Mouse (Mus musculus) CH12.LX (cell line): ENCODE data around the gene Lcor. TPM values are rescaled to one million over a fixed set of nuclear protein-coding genes. Genes with fewer than 3 reads are reported as not detected.

ENCODE experiments used
- DNase-seq: peaks from one replicate; pipeline ENCODE4 v3.0.0-alpha.2; 2013; ENCODE audit errors: extremely low read depth
- H3K27ac ChIP-seq: 2 replicates; pipeline ENCODE4 v1.5.1; 2012; ENCODE audit warnings: low read depth, mild to moderate bottlenecking, control low read depth, moderate library complexity; ENCODE audit not compliant: insufficient read depth
- H3K27me3 ChIP-seq: replicated peaks from 2 replicates; pipeline ENCODE3; 2012; ENCODE audit warnings: inconsistent platforms
- H3K36me3 ChIP-seq, 2 experiments: replicated peaks in 1 of 2; 2 replicates each; pipeline versions ENCODE3 to v1.6.1; 2012; ENCODE audit warnings: inconsistent platforms in 1 of 2, low read length in 1 of 2, mild to moderate bottlenecking in 1 of 2, mixed read lengths in 1 of 2, moderate library complexity in 1 of 2; ENCODE audit not compliant: control insufficient read depth in 1 of 2, insufficient read depth in 1 of 2
- H3K4me1 ChIP-seq, 2 experiments: 2 replicates each; pipeline ENCODE4 v1.6.1; 2012; ENCODE audit warnings: inconsistent platforms in 1 of 2, moderate library complexity in 1 of 2; ENCODE audit not compliant: insufficient read depth in 2 of 2, control insufficient read depth in 1 of 2
- H3K4me2 ChIP-seq: 2 replicates; pipeline ENCODE4 v1.6.1; 2012; ENCODE audit warnings: low read depth, mild to moderate bottlenecking, control low read depth; ENCODE audit not compliant: poor library complexity, insufficient read depth, severe bottlenecking
- H3K4me3 ChIP-seq, 3 experiments: fragments of 150-350 bp in 1 of 3; sonication (generic) in 1 of 3; replicated peaks in 1 of 3; 2 replicates each; pipeline versions ENCODE3 to v1.5.1; 2011 to 2012; ENCODE audit warnings: low read depth in 2 of 3, low read length in 2 of 3, mild to moderate bottlenecking in 2 of 3, moderate library complexity in 2 of 3, control low read depth in 1 of 3, improper control_type of control experiment in 1 of 3, inconsistent platforms in 1 of 3, mixed read lengths in 1 of 3; ENCODE audit not compliant: poor library complexity in 1 of 3
- H3K79me2 ChIP-seq: replicated peaks from 2 replicates; pipeline ENCODE4 v1.6.1; 2012; ENCODE audit warnings: mild to moderate bottlenecking, moderate library complexity; ENCODE audit not compliant: control insufficient read depth, poor library complexity, insufficient read depth, severe bottlenecking; ENCODE audit errors: extremely low read depth
- H3K9ac ChIP-seq: 2 replicates; pipeline ENCODE4 v1.6.1; 2012; ENCODE audit warnings: low read depth, mild to moderate bottlenecking, control low read depth, moderate library complexity; ENCODE audit not compliant: insufficient read depth
- H3K9me3 ChIP-seq: replicated peaks from 2 replicates; pipeline ENCODE3; 2012; ENCODE audit warnings: low read length, inconsistent platforms, mixed read lengths
- BHLHE40 ChIP-seq: IDR thresholded peaks from 2 replicates; pipeline ENCODE4 v1.6.1; 2011; ENCODE audit warnings: mild to moderate bottlenecking, low read depth, low read length, improper control_type of control experiment
- CHD1 ChIP-seq: IDR thresholded peaks from 2 replicates; pipeline ENCODE4 v1.6.1; 2012; ENCODE audit warnings: low read depth, low read length, improper control_type of control experiment, inconsistent platforms
- CHD2 ChIP-seq: IDR thresholded peaks from 2 replicates; pipeline ENCODE4 v1.6.1; 2011; ENCODE audit warnings: low read length, improper control_type of control experiment
- CTCF ChIP-seq, 2 experiments: IDR thresholded peaks in 1 of 2; conservative IDR thresholded peaks in 1 of 2; 2 replicates each; pipeline ENCODE4 v1.5.1; 2011 to 2012; ENCODE audit warnings: low read depth in 2 of 2, low read length in 2 of 2, improper control_type of control experiment in 1 of 2, inconsistent platforms in 1 of 2, mild to moderate bottlenecking in 1 of 2, moderate library complexity in 1 of 2
- E2F4 ChIP-seq: IDR thresholded peaks from 2 replicates; pipeline ENCODE4 v1.6.1; 2011; ENCODE audit warnings: low read depth, low read length, improper control_type of control experiment; ENCODE audit not compliant: insufficient replicate concordance
- ELF1 ChIP-seq: IDR thresholded peaks from 2 replicates; pipeline ENCODE4 v1.6.1; 2014; ENCODE audit warnings: low read depth, mild to moderate bottlenecking, inconsistent platforms, low read length, improper control_type of control experiment
- EP300 ChIP-seq: IDR thresholded peaks from 2 replicates; pipeline ENCODE4 v1.6.1; 2011; ENCODE audit warnings: low read length, improper control_type of control experiment
- ETS1 ChIP-seq: conservative IDR thresholded peaks from 2 replicates; pipeline ENCODE4 v1.6.1; 2012; ENCODE audit warnings: low read depth, mild to moderate bottlenecking, inconsistent platforms, low read length, improper control_type of control experiment, moderate library complexity
- GABPA ChIP-seq: IDR thresholded peaks from 2 replicates; pipeline ENCODE4 v1.6.1; 2012; ENCODE audit warnings: low read depth, low read length, improper control_type of control experiment, inconsistent platforms; ENCODE audit not compliant: insufficient replicate concordance
- HCFC1 ChIP-seq: IDR thresholded peaks from 2 replicates; pipeline ENCODE4 v1.6.1; 2012; ENCODE audit warnings: low read depth, mild to moderate bottlenecking, inconsistent platforms, low read length, improper control_type of control experiment
- IRF4 ChIP-seq: IDR thresholded peaks from 2 replicates; pipeline ENCODE4 v1.6.1; 2014; ENCODE audit warnings: low read depth, mild to moderate bottlenecking, inconsistent platforms, low read length, improper control_type of control experiment
- JUN ChIP-seq: IDR thresholded peaks from 2 replicates; pipeline ENCODE4 v1.6.1; 2011; ENCODE audit warnings: low read depth, mild to moderate bottlenecking, low read length, improper control_type of control experiment, moderate library complexity; ENCODE audit not compliant: insufficient read depth
- JUND ChIP-seq: conservative IDR thresholded peaks from 2 replicates; pipeline ENCODE4 v1.6.1; 2011; ENCODE audit warnings: low read depth, low read length, improper control_type of control experiment
- KAT2A ChIP-seq: IDR thresholded peaks from 2 replicates; pipeline ENCODE4 v1.6.1; 2012; ENCODE audit warnings: low read length, improper control_type of control experiment, inconsistent platforms; ENCODE audit not compliant: insufficient replicate concordance
- MAFK ChIP-seq: IDR thresholded peaks from 2 replicates; pipeline ENCODE4 v1.6.1; 2011; ENCODE audit warnings: low read length, improper control_type of control experiment; ENCODE audit not compliant: insufficient replicate concordance
- MAX ChIP-seq: IDR thresholded peaks from 2 replicates; pipeline ENCODE4 v1.6.1; 2011; ENCODE audit warnings: low read length, improper control_type of control experiment
- MAZ ChIP-seq: IDR thresholded peaks from 2 replicates; pipeline ENCODE4 v1.6.1; 2012; ENCODE audit warnings: low read depth, mild to moderate bottlenecking, inconsistent platforms, low read length, improper control_type of control experiment, moderate library complexity
- MEF2A ChIP-seq: IDR thresholded peaks from 2 replicates; pipeline ENCODE4 v1.6.1; 2014; ENCODE audit warnings: low read depth, mild to moderate bottlenecking, inconsistent platforms, low read length, improper control_type of control experiment, borderline replicate concordance
- MXI1 ChIP-seq: IDR thresholded peaks from 2 replicates; pipeline ENCODE4 v1.6.1; 2011; ENCODE audit warnings: mild to moderate bottlenecking, low read depth, low read length, improper control_type of control experiment
- MYC ChIP-seq: IDR thresholded peaks from 2 replicates; pipeline ENCODE4 v1.6.1; 2011; ENCODE audit warnings: low read depth, mild to moderate bottlenecking, improper control_type of control experiment, low read length
- NELFE ChIP-seq: IDR thresholded peaks from 2 replicates; pipeline ENCODE4 v1.6.1; 2011; ENCODE audit warnings: low read depth, low read length, improper control_type of control experiment
- NRF1 ChIP-seq: IDR thresholded peaks from 2 replicates; pipeline ENCODE4 v1.6.1; 2014; ENCODE audit warnings: low read depth, mild to moderate bottlenecking, inconsistent platforms, low read length, improper control_type of control experiment, moderate library complexity
- PAX5 ChIP-seq: IDR thresholded peaks from 2 replicates; pipeline ENCODE4 v1.6.1; 2012; ENCODE audit warnings: low read length, inconsistent platforms, mixed read lengths
- POLR2A ChIP-seq: IDR thresholded peaks from 2 replicates; pipeline ENCODE4 v1.6.1; 2011; ENCODE audit warnings: low read depth, mild to moderate bottlenecking, improper control_type of control experiment, low read length
- POLR2AphosphoS2 ChIP-seq: IDR thresholded peaks from 2 replicates; pipeline ENCODE4 v1.6.1; 2011; ENCODE audit warnings: low read depth, low read length, improper control_type of control experiment
- RAD21 ChIP-seq: IDR thresholded peaks from 2 replicates; pipeline ENCODE4 v1.6.1; 2011; ENCODE audit warnings: low read depth, mild to moderate bottlenecking, low read length, improper control_type of control experiment, moderate library complexity
- RCOR1 ChIP-seq: conservative IDR thresholded peaks from 2 replicates; pipeline ENCODE4 v1.6.1; 2012; ENCODE audit warnings: low read depth, mild to moderate bottlenecking, inconsistent platforms, low read length, improper control_type of control experiment
- SIN3A ChIP-seq: IDR thresholded peaks from 2 replicates; pipeline ENCODE4 v1.6.1; 2012; ENCODE audit warnings: low read length, improper control_type of control experiment, inconsistent platforms
- SMC3 ChIP-seq: IDR thresholded peaks from 2 replicates; pipeline ENCODE4 v1.6.1; 2011; ENCODE audit warnings: low read depth, low read length, improper control_type of control experiment
- TBP ChIP-seq: conservative IDR thresholded peaks from 2 replicates; pipeline ENCODE4 v1.6.1; 2011; ENCODE audit warnings: low read depth, low read length, improper control_type of control experiment
- TCF12 ChIP-seq: IDR thresholded peaks from 2 replicates; pipeline ENCODE4 v1.6.1; 2014; ENCODE audit warnings: low read depth, mild to moderate bottlenecking, inconsistent platforms, low read length, improper control_type of control experiment
- UBTF ChIP-seq: IDR thresholded peaks from 2 replicates; pipeline ENCODE4 v1.6.1; 2012; ENCODE audit warnings: low read depth, mild to moderate bottlenecking, inconsistent platforms, low read length, improper control_type of control experiment, moderate library complexity
- USF1 ChIP-seq: IDR thresholded peaks from 2 replicates; pipeline ENCODE4 v1.6.1; 2014; ENCODE audit warnings: low read depth, mild to moderate bottlenecking, inconsistent platforms, low read length, improper control_type of control experiment
- USF2 ChIP-seq: conservative IDR thresholded peaks from 2 replicates; pipeline ENCODE4 v1.6.1; 2011; ENCODE audit warnings: low read depth, low read length, improper control_type of control experiment
- ZKSCAN1 ChIP-seq: IDR thresholded peaks from 2 replicates; pipeline ENCODE4 v1.6.1; 2012; ENCODE audit warnings: low read depth, inconsistent platforms, low read length, improper control_type of control experiment, borderline replicate concordance
- ZMIZ1 ChIP-seq: IDR thresholded peaks from 2 replicates; pipeline ENCODE4 v1.6.1; 2012; ENCODE audit warnings: low read depth, mild to moderate bottlenecking, inconsistent platforms, low read length, improper control_type of control experiment
- ZNF384 ChIP-seq: IDR thresholded peaks from 2 replicates; pipeline ENCODE4 v1.6.1; 2012; ENCODE audit warnings: low read depth, low read length, improper control_type of control experiment, inconsistent platforms
- dilution Hi-C: fragments of 300-500 bp; cut with MboI; formaldehyde crosslinking; loops from 2 replicates; pipeline ENCODE4 v1.14.3; 2020; ENCODE audit warnings: low sequenced_read_pairs; ENCODE audit not compliant: extremely low pct_unique_long_range_greater_than_20kb, extremely low pct_ligation_motif_present
- in situ Hi-C: fragments of 300-500 bp; cut with MboI; formaldehyde crosslinking; loops from 3 replicates; pipeline ENCODE4 v1.14.3; 2019; ENCODE audit warnings: low sequenced_read_pairs, low pct_ligation_motif_present, low pct_unique_long_range_greater_than_20kb, mixed read lengths
- polyA plus RNA-seq: library from polyadenylated mRNA; unstranded; fragments of >175 nt; gene quantifications from 2 replicates; pipeline ENCODE4 v1.2.1, GENCODE M21; 2012; ENCODE audit warnings: low read depth; ENCODE audit not compliant: insufficient read length
- total RNA-seq, 2 experiments: library from RNA; depleted of rRNA; stranded (reverse); fragments of 300-350 nt in 1 of 2; fragments of >200 nt in 1 of 2; gene quantifications; 2 replicates each; pipeline ENCODE4 v1.2.3; 2012 to 2014

The Lcor gene
- total and polyA plus RNA-seq, 3 experiments, result 2.9 to 4.8 (median 3.4) TPM

- no peaks in the 10 kb centered on the region for H3K9me3 ChIP-seq
- no peak overlapping the region for H3K27ac ChIP-seq
- no peak overlapping the region for H3K4me3 ChIP-seq
- dilution Hi-C loops (no loop called here), in situ Hi-C loops (loop anchor here (25.0 kb wide), 1 partner anchor 161 kb away; no protein-coding TSS in a partner anchor)
- no peak for DNase-seq
- no peaks in the 10 kb centered on the region for H3K79me2 ChIP-seq
- H3K27me3 ChIP-seq, result no peaks in the 10 kb centered on the region
- H3K36me3 ChIP-seq, result peaks cover 0 to 5% of the 10 kb centered on the region in 2 experiments
- no peak overlapping the region for H3K9ac ChIP-seq
- 0 out of 2 replicates have a peak overlapping the region, but pooled peaks have one; percentile 6 for H3K4me2 ChIP-seq
- TF ChIP-seq NELFE (no peak), SIN3A (no peak), CTCF (conservative IDR thresholded peaks at IDR 0.05 in 1 of 2, IDR thresholded peaks at IDR 0.05 in 1 of 2; ENCODE audit: low read depth in 2 of 2, low read length in 2 of 2) (no peak), EP300 (no peak), POLR2AphosphoS2 (peak; percentile 97), SMC3 (no peak), GABPA (no peak), UBTF (no peak), HCFC1 (no peak), RAD21 (no peak), CHD1 (no peak), MXI1 (0 out of 2 replicates have a peak, but pooled peaks have one; percentile 19), USF2 (no peak), ELF1 (no peak), MAZ (no peak), PAX5 (no peak), ZNF384 (no peak), E2F4 (no peak), IRF4 (no peak), CHD2 (peak; percentile 8), ZMIZ1 (peak; percentile 67), TCF12 (no peak), KAT2A (no peak), USF1 (no peak), RCOR1 (no peak; the same call in 1 of the 2 replicates), JUND (no peak), MEF2A (no peak), MAX (no peak), MYC (no peak), TBP (no peak), ETS1 (no peak), JUN (no peak), MAFK (no peak), NRF1 (no peak), POLR2A (0 out of 2 replicates have a peak, but pooled peaks have one; percentile 33), BHLHE40 (no peak), ZKSCAN1 (no peak)
- peaks cover 0 to 4% of the 10 kb centered on the region in 2 experiments; a peak in 1 of 4 replicates for H3K4me1 ChIP-seq
Measured at GRCm38 (mm10) chr19:41473566-41474135, 8.8 kb upstream of the Lcor start.
